Mouse (Mus musculus): ENCODE measurements at regions not wholly inside any gene's neighbourhood (a gene's known extent, or its start where the extent isn't known, plus 50 kb on each side); places are given as distances from the start of the nearest gene placed in this dataset.

- Histone ChIP-seq H3K4me1 (ENCODE audit: control insufficient read depth, insufficient read depth, low read length) (no peaks in the 10 kb centered on the region), H3K4me2 (ENCODE audit: low read length) (no peak overlapping the region), H3K9ac (ENCODE audit: low read length) (no peak overlapping the region), H3K36me3 (ENCODE audit: control insufficient read depth, insufficient read depth, low read length) (no peaks in the 10 kb centered on the region), H3K27me3 (replicated peaks; ENCODE audit: control insufficient read depth, insufficient read depth, low read length) (no peaks in the 10 kb centered on the region), H3K9me3 (replicated peaks; ENCODE audit: control insufficient read depth, low read length) (no peaks in the 10 kb centered on the region), H3K27ac (ENCODE audit: low read depth, low read length) (no peak overlapping the region), H3K4me3 (ENCODE audit: low read depth, low read length) (no peak overlapping the region)
- DNase-seq (ENCODE audit: low spot score) (no peak), ATAC-seq (no peak)
These were observed 80.8 kb upstream of the Agap1 start for GRCm38 (mm10) chr1:89373806-89374205.

GRCm38 (mm10) chr1:89374271-89374670 is 80.3 kb upstream of the Agap1 start:
- Histone ChIP-seq H3K4me2 (ENCODE audit: low read length) (no peak overlapping the region), H3K9ac (ENCODE audit: low read length) (no peak overlapping the region), H3K27me3 (replicated peaks; ENCODE audit: control insufficient read depth, insufficient read depth, low read length) (no peaks in the 10 kb centered on the region), H3K27ac (ENCODE audit: low read depth, low read length) (no peak overlapping the region), H3K36me3 (ENCODE audit: control insufficient read depth, insufficient read depth, low read length) (no peaks in the 10 kb centered on the region), H3K4me1 (ENCODE audit: control insufficient read depth, insufficient read depth, low read length) (no peaks in the 10 kb centered on the region), H3K4me3 (ENCODE audit: low read depth, low read length) (no peak overlapping the region), H3K9me3 (replicated peaks; ENCODE audit: control insufficient read depth, low read length) (no peaks in the 10 kb centered on the region)
- DNase-seq (ENCODE audit: low spot score) (no peak), ATAC-seq (no peak)
- WGBS: 98% methylated on average over 2 of the region's 2 CpGs

GRCm38 (mm10) chr1:89382021-89382420 is 72.6 kb upstream of the Agap1 start:
- 83% methylated on average over 6 of the region's 6 CpGs for WGBS
- H3K36me3 ChIP-seq (ENCODE audit: control insufficient read depth, insufficient read depth, low read length): no peaks in the 10 kb centered on the region
- H3K4me3 ChIP-seq (ENCODE audit: low read depth, low read length): no peak overlapping the region
- H3K9me3 ChIP-seq (replicated peaks; ENCODE audit: control insufficient read depth, low read length): no peaks in the 10 kb centered on the region
- no peaks in the 10 kb centered on the region for H3K4me1 ChIP-seq (ENCODE audit: control insufficient read depth, insufficient read depth, low read length)
- DNase-seq (ENCODE audit: low spot score) (no peak), ATAC-seq (no peak)
- no peaks in the 10 kb centered on the region for H3K27me3 ChIP-seq (replicated peaks; ENCODE audit: control insufficient read depth, insufficient read depth, low read length)
- H3K9ac ChIP-seq (ENCODE audit: low read length): no peak overlapping the region
- H3K27ac ChIP-seq (ENCODE audit: low read depth, low read length): no peak overlapping the region
- H3K4me2 ChIP-seq (ENCODE audit: low read length): no peak overlapping the region

GRCm38 (mm10) chr1:89385111-89385510 is 69.5 kb upstream of the Agap1 start:
- ATAC-seq (no peak), DNase-seq (ENCODE audit: low spot score) (no peak)
- no peaks in the 10 kb centered on the region for H3K27me3 ChIP-seq (replicated peaks; ENCODE audit: control insufficient read depth, insufficient read depth, low read length)
- no peak overlapping the region for H3K4me3 ChIP-seq (ENCODE audit: low read depth, low read length)
- no peak overlapping the region for H3K9ac ChIP-seq (ENCODE audit: low read length)
- H3K27ac ChIP-seq (ENCODE audit: low read depth, low read length): no peak overlapping the region
- H3K4me1 ChIP-seq (ENCODE audit: control insufficient read depth, insufficient read depth, low read length): no peaks in the 10 kb centered on the region
- no peaks in the 10 kb centered on the region for H3K9me3 ChIP-seq (replicated peaks; ENCODE audit: control insufficient read depth, low read length)
- H3K36me3 ChIP-seq (ENCODE audit: control insufficient read depth, insufficient read depth, low read length): no peaks in the 10 kb centered on the region
- 71% methylated on average over 6 of the region's 6 CpGs for WGBS
- no peak overlapping the region for H3K4me2 ChIP-seq (ENCODE audit: low read length)

DNA sequence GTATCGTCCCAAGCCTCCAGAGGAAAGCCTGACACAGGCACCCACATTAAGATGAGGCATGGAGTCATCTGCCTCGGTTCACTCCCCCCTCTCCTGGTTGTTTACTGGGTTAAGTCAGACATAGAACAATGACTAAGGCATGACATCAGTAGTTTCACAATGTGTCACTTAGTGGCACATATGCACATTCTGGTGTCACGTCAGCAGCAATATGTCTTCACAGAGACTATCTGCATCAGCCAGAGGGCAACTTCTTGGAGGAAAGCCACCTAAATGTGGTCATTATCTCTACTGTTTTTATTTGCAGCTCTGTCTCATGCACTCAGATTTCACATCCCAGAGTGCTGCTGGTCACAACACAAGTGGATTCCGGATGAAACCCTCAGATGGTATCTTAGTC is 61.9 kb upstream of the Agap1 start:
- ATAC-seq (no peak), DNase-seq (ENCODE audit: low spot score) (no peak)
- Histone ChIP-seq H3K27ac (ENCODE audit: low read depth, low read length) (no peak overlapping the region), H3K27me3 (replicated peaks; ENCODE audit: control insufficient read depth, insufficient read depth, low read length) (no peaks in the 10 kb centered on the region), H3K9ac (ENCODE audit: low read length) (no peak overlapping the region), H3K36me3 (ENCODE audit: control insufficient read depth, insufficient read depth, low read length) (no peaks in the 10 kb centered on the region), H3K4me2 (ENCODE audit: low read length) (no peak overlapping the region), H3K4me3 (ENCODE audit: low read depth, low read length) (no peak overlapping the region), H3K9me3 (replicated peaks; ENCODE audit: control insufficient read depth, low read length) (no peaks in the 10 kb centered on the region), H3K4me1 (ENCODE audit: control insufficient read depth, insufficient read depth, low read length) (no peaks in the 10 kb centered on the region)
- 84% methylated on average over 4 of the region's 4 CpGs for WGBS

GRCm38 (mm10) chr1:89394471-89394870 is 60.1 kb upstream of the Agap1 start:
- no peak for ATAC-seq
- 67% methylated on average over 7 of the region's 7 CpGs for WGBS
- Histone ChIP-seq H3K9ac (ENCODE audit: low read length) (no peak overlapping the region), H3K9me3 (replicated peaks; ENCODE audit: control insufficient read depth, low read length) (no peaks in the 10 kb centered on the region), H3K4me1 (ENCODE audit: control insufficient read depth, insufficient read depth, low read length) (no peaks in the 10 kb centered on the region), H3K4me3 (ENCODE audit: low read depth, low read length) (no peak overlapping the region), H3K27me3 (replicated peaks; ENCODE audit: control insufficient read depth, insufficient read depth, low read length) (no peaks in the 10 kb centered on the region), H3K4me2 (ENCODE audit: low read length) (no peak overlapping the region), H3K27ac (ENCODE audit: low read depth, low read length) (no peak overlapping the region), H3K36me3 (ENCODE audit: control insufficient read depth, insufficient read depth, low read length) (no peaks in the 10 kb centered on the region)
- DNase-seq (ENCODE audit: low spot score): no peak

DNA sequence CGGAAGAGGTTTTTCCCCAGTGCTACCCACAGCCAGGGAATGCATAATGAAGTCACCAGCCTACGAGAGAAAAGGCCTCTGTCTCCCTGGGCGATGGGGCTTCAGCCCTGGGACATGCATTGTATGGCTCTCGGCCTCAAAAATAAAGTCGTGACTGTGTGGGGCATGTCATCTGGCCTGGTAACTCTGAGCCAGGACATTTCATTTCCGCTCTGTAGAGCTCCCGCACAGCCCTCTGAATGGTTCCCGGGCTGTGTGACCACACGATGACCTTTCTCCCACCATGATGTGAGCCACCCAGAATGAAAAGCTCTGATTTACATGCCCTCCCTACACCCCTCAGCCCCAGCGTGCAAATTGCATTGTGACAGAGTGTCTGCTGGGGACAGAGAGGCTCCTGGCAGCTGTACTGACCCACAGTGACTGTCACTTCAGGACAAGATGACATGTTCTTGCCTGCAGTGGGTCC is 53.8 kb upstream of the Agap1 start:
- H3K27ac ChIP-seq (ENCODE audit: low read depth, low read length): no peak overlapping the region
- no peak overlapping the region for H3K4me2 ChIP-seq (ENCODE audit: low read length)

DNA sequence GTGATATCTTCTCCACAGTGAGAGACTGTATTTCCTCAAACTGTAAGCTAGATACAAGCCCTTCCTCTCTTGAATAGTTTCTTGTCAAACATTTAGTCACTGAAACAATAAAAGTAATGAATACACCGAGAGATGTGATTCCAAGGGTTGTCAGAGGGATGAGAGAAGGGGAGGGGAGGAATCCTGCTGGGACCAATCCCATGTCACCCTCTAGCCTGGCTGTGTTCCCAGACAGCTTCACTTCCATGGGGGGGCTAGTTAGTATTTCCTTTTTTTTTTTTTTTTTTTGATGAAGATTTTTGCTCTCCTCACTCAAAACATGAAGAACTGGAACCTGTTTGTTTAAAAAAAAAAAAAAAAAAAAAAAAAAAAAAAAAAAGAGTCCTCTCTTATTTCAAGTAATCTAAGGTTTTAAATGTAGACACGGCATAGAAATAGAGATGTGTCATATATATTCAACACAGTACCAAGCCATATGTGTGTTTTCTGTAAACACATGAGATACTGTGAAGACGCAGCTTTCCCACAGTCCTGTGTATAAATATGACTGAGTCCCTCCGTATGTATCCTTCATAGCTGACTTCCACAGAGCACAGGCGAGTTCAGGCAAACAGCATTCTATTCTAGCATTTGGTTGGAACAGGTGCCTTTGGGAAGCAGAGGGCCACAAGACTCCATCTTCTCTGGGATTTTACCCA is 51.9 kb upstream of the Agap1 start:
- Histone ChIP-seq H3K4me2 (ENCODE audit: low read length) (no peak overlapping the region), H3K27me3 (replicated peaks; ENCODE audit: control insufficient read depth, insufficient read depth, low read length) (no peaks in the 10 kb centered on the region), H3K4me3 (ENCODE audit: low read depth, low read length) (no peak overlapping the region), H3K4me1 (ENCODE audit: control insufficient read depth, insufficient read depth, low read length) (no peaks in the 10 kb centered on the region; the same call in 1 of the 2 replicates), H3K9me3 (replicated peaks; ENCODE audit: control insufficient read depth, low read length) (no peaks in the 10 kb centered on the region), H3K36me3 (ENCODE audit: control insufficient read depth, insufficient read depth, low read length) (no peaks in the 10 kb centered on the region), H3K9ac (ENCODE audit: low read length) (no peak overlapping the region), H3K27ac (ENCODE audit: low read depth, low read length) (no peak overlapping the region)
- 72% methylated on average over 5 of the region's 5 CpGs for WGBS
- peak; percentile 50; the same call in 1 of the 2 replicates for ATAC-seq
- peak; percentile 63 for DNase-seq (ENCODE audit: low spot score)

More for the DNA sequence above, 53.8 kb upstream of the Agap1 start:
- H3K9me3 ChIP-seq (replicated peaks; ENCODE audit: control insufficient read depth, low read length): no peaks in the 10 kb centered on the region
- peak; percentile 17 for DNase-seq (ENCODE audit: low spot score)
- no peak overlapping the region for H3K4me3 ChIP-seq (ENCODE audit: low read depth, low read length)
- H3K36me3 ChIP-seq (ENCODE audit: control insufficient read depth, insufficient read depth, low read length): no peaks in the 10 kb centered on the region
- no peak overlapping the region for H3K9ac ChIP-seq (ENCODE audit: low read length)
- H3K4me1 ChIP-seq (ENCODE audit: control insufficient read depth, insufficient read depth, low read length): no peaks in the 10 kb centered on the region; the same call in 1 of the 2 replicates
- ATAC-seq: peak; percentile 60
- H3K27me3 ChIP-seq (replicated peaks; ENCODE audit: control insufficient read depth, insufficient read depth, low read length): no peaks in the 10 kb centered on the region
- 25% methylated on average over 10 of the region's 10 CpGs for whole genome bisulfite sequencing

DNA sequence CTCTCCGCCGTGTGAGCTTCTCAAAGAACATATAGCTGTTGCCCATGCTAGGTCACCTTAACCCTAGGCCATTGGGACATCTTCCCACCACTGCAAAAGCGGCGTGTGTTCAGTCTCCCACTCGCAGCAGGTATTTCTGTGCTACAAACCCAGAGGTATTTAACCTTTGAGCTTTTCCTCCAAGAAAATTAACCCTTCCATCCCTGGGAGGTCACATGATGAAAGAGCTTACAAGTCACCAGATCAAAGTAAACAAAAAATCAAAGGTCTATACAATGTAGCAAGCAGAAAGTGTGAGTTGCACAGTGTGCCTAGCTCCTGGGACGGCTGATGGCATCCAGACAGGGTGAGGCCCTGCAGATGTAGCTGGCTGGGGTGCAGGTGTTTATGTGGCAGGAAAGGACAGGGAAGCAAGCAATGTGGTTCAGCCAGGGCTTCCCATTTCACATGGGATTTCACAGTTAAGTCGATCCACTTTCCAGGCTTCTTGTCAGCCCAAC is 51.0 kb upstream of the Agap1 start:
- DNase-seq (ENCODE audit: low spot score) (no peak), ATAC-seq (no peak)
- no peak overlapping the region for H3K9ac ChIP-seq (ENCODE audit: low read length)
- no peak overlapping the region for H3K4me3 ChIP-seq (ENCODE audit: low read depth, low read length)
- H3K36me3 ChIP-seq (ENCODE audit: control insufficient read depth, insufficient read depth, low read length): no peaks in the 10 kb centered on the region
- no peaks in the 10 kb centered on the region; the same call in 1 of the 2 replicates for H3K4me1 ChIP-seq (ENCODE audit: control insufficient read depth, insufficient read depth, low read length)
- no peaks in the 10 kb centered on the region for H3K9me3 ChIP-seq (replicated peaks; ENCODE audit: control insufficient read depth, low read length)
- H3K4me2 ChIP-seq (ENCODE audit: low read length): no peak overlapping the region
- H3K27me3 ChIP-seq (replicated peaks; ENCODE audit: control insufficient read depth, insufficient read depth, low read length): no peaks in the 10 kb centered on the region
- 74% methylated on average over 7 of the region's 7 CpGs for WGBS
- no peak overlapping the region for H3K27ac ChIP-seq (ENCODE audit: low read depth, low read length)
